Mouse (Mus musculus): ENCODE measurements at regions not wholly inside any gene's neighbourhood (a gene's known extent, or its start where the extent isn't known, plus 50 kb on each side); places are given as distances from the start of the nearest gene placed in this dataset.

- no peak overlapping the region for H3K27ac ChIP-seq
- no peak overlapping the region for H3K9ac ChIP-seq
- no peaks in the 10 kb centered on the region for H3K36me3 ChIP-seq
- 15% methylated on average over 11 of the region's 11 CpGs for WGBS
- ATAC-seq (replicated peaks; ENCODE audit: insufficient number of reproducible peaks, insufficient read depth, low FRiP score, low read depth), result no peak
- no peaks in the 10 kb centered on the region for H3K9me3 ChIP-seq (replicated peaks)
- no peak overlapping the region for H3K4me2 ChIP-seq
- no peak overlapping the region for H3K4me3 ChIP-seq
- peaks cover 18% of the 10 kb centered on the region for H3K27me3 ChIP-seq
- H3K4me1 ChIP-seq (replicated peaks), result no peaks in the 10 kb centered on the region
These were observed 249.4 kb upstream of the Rgma start for GRCm38 (mm10) chr7:73125864-73126263.

GRCm38 (mm10) chr7:73135786-73136185 lies 239.5 kb upstream of the Rgma start:
- Histone ChIP-seq H3K9me3 (replicated peaks) (no peaks in the 10 kb centered on the region), H3K27ac (no peak overlapping the region), H3K4me3 (no peak overlapping the region), H3K4me1 (replicated peaks) (no peaks in the 10 kb centered on the region), H3K9ac (no peak overlapping the region), H3K27me3 (peaks cover 40% of the 10 kb centered on the region), H3K4me2 (no peak overlapping the region), H3K36me3 (no peaks in the 10 kb centered on the region)
- no peak for ATAC-seq (replicated peaks; ENCODE audit: insufficient number of reproducible peaks, insufficient read depth, low FRiP score, low read depth)
- WGBS, result 74% methylated on average over 6 of the region's 6 CpGs

GRCm38 (mm10) chr7:73138269-73138668 lies 237.0 kb upstream of the Rgma start:
- Histone ChIP-seq H3K27me3 (peaks cover 45% of the 10 kb centered on the region), H3K9me3 (replicated peaks) (no peaks in the 10 kb centered on the region), H3K36me3 (no peaks in the 10 kb centered on the region), H3K9ac (no peak overlapping the region), H3K4me1 (replicated peaks) (no peaks in the 10 kb centered on the region), H3K4me2 (no peak overlapping the region), H3K4me3 (no peak overlapping the region), H3K27ac (no peak overlapping the region)
- ATAC-seq (replicated peaks; ENCODE audit: insufficient number of reproducible peaks, insufficient read depth, low FRiP score, low read depth), result no peak
- whole genome bisulfite sequencing, result 29% methylated on average over 5 of the region's 5 CpGs

- Histone ChIP-seq H3K4me1 (replicated peaks) (no peaks in the 10 kb centered on the region), H3K9me3 (replicated peaks) (no peaks in the 10 kb centered on the region), H3K36me3 (no peaks in the 10 kb centered on the region), H3K9ac (no peak overlapping the region), H3K27me3 (peaks cover 45% of the 10 kb centered on the region), H3K4me3 (no peak overlapping the region), H3K27ac (no peak overlapping the region), H3K4me2 (no peak overlapping the region)
- 14% methylated on average over 8 of the region's 8 CpGs for WGBS
- no peak for ATAC-seq (replicated peaks; ENCODE audit: insufficient number of reproducible peaks, insufficient read depth, low FRiP score, low read depth)
These were observed 236.3 kb upstream of the Rgma start for GRCm38 (mm10) chr7:73138861-73139493.

- H3K4me2 ChIP-seq, result 0 out of 2 replicates have a peak overlapping the region, but pooled peaks have one; percentile 10
- H3K27me3 ChIP-seq, result peaks cover 47% of the 10 kb centered on the region
- H3K9me3 ChIP-seq (replicated peaks), result no peaks in the 10 kb centered on the region
- no peak overlapping the region for H3K9ac ChIP-seq
- no peaks in the 10 kb centered on the region for H3K4me1 ChIP-seq (replicated peaks)
- H3K27ac ChIP-seq, result no peak overlapping the region
- ATAC-seq (replicated peaks; ENCODE audit: insufficient number of reproducible peaks, insufficient read depth, low FRiP score, low read depth), result no peak
- no peaks in the 10 kb centered on the region for H3K36me3 ChIP-seq
- 38% methylated on average over 6 of the region's 6 CpGs for WGBS
- H3K4me3 ChIP-seq, result no peak overlapping the region
These were observed 235.4 kb upstream of the Rgma start for GRCm38 (mm10) chr7:73139901-73140300.

GRCm38 (mm10) chr7:73141167-73141566 lies 234.1 kb upstream of the Rgma start:
- Histone ChIP-seq H3K4me2 (no peak overlapping the region), H3K27me3 (peaks cover 47% of the 10 kb centered on the region), H3K9me3 (replicated peaks) (no peaks in the 10 kb centered on the region), H3K4me3 (no peak overlapping the region), H3K27ac (no peak overlapping the region), H3K4me1 (replicated peaks) (no peaks in the 10 kb centered on the region), H3K9ac (no peak overlapping the region), H3K36me3 (no peaks in the 10 kb centered on the region)
- no peak for ATAC-seq (replicated peaks; ENCODE audit: insufficient number of reproducible peaks, insufficient read depth, low FRiP score, low read depth)
- WGBS, result 14% methylated on average over 5 of the region's 5 CpGs

GRCm38 (mm10) chr7:73143902-73144301 lies 231.4 kb upstream of the Rgma start:
- no peak for ATAC-seq (replicated peaks; ENCODE audit: insufficient number of reproducible peaks, insufficient read depth, low FRiP score, low read depth)
- no peak overlapping the region for H3K9ac ChIP-seq
- no peaks in the 10 kb centered on the region for H3K9me3 ChIP-seq (replicated peaks)
- no peak overlapping the region for H3K4me3 ChIP-seq
- H3K27me3 ChIP-seq, result peaks cover 25% of the 10 kb centered on the region
- no peaks in the 10 kb centered on the region for H3K4me1 ChIP-seq (replicated peaks)
- no peak overlapping the region for H3K27ac ChIP-seq
- H3K4me2 ChIP-seq, result no peak overlapping the region
- WGBS, result 81% methylated on average over 11 of the region's 11 CpGs
- no peaks in the 10 kb centered on the region for H3K36me3 ChIP-seq

GRCm38 (mm10) chr7:73144846-73145245 lies 230.5 kb upstream of the Rgma start:
- Histone ChIP-seq H3K4me1 (replicated peaks) (no peaks in the 10 kb centered on the region), H3K4me3 (no peak overlapping the region), H3K9me3 (replicated peaks) (no peaks in the 10 kb centered on the region), H3K4me2 (no peak overlapping the region), H3K27ac (no peak overlapping the region), H3K27me3 (peaks cover 17% of the 10 kb centered on the region), H3K36me3 (no peaks in the 10 kb centered on the region), H3K9ac (no peak overlapping the region)
- ATAC-seq (replicated peaks; ENCODE audit: insufficient number of reproducible peaks, insufficient read depth, low FRiP score, low read depth), result no peak
- WGBS, result 42% methylated on average over 4 of the region's 4 CpGs

GRCm38 (mm10) chr7:73147251-73147650 lies 228.1 kb upstream of the Rgma start:
- Histone ChIP-seq H3K4me2 (no peak overlapping the region), H3K27ac (no peak overlapping the region), H3K9me3 (replicated peaks) (no peaks in the 10 kb centered on the region), H3K36me3 (no peaks in the 10 kb centered on the region), H3K27me3 (0 out of 2 replicates have a peak, but pooled peaks cover 3% of the 10 kb centered on the region), H3K4me3 (no peak overlapping the region), H3K4me1 (replicated peaks) (no peaks in the 10 kb centered on the region), H3K9ac (no peak overlapping the region)
- ATAC-seq (replicated peaks; ENCODE audit: insufficient number of reproducible peaks, insufficient read depth, low FRiP score, low read depth), result no peak

- Histone ChIP-seq H3K27me3 (no peaks in the 10 kb centered on the region), H3K4me2 (no peak overlapping the region), H3K9me3 (replicated peaks) (no peaks in the 10 kb centered on the region), H3K4me1 (replicated peaks) (no peaks in the 10 kb centered on the region), H3K4me3 (no peak overlapping the region), H3K27ac (no peak overlapping the region), H3K9ac (no peak overlapping the region), H3K36me3 (no peaks in the 10 kb centered on the region)
- no peak for ATAC-seq (replicated peaks; ENCODE audit: insufficient number of reproducible peaks, insufficient read depth, low FRiP score, low read depth)
- WGBS, result 69% methylated on average over 7 of the region's 7 CpGs
These were observed 224.9 kb upstream of the Rgma start for GRCm38 (mm10) chr7:73150436-73150835.

- no peak overlapping the region for H3K4me3 ChIP-seq
- no peak overlapping the region for H3K4me2 ChIP-seq
- WGBS, result 72% methylated on average over 13 of the region's 15 CpGs
- H3K9me3 ChIP-seq (replicated peaks), result no peaks in the 10 kb centered on the region
- no peaks in the 10 kb centered on the region for H3K27me3 ChIP-seq
- H3K4me1 ChIP-seq (replicated peaks), result no peaks in the 10 kb centered on the region
- H3K27ac ChIP-seq, result no peak overlapping the region
- H3K36me3 ChIP-seq, result no peaks in the 10 kb centered on the region
- H3K9ac ChIP-seq, result no peak overlapping the region
- no peak for ATAC-seq (replicated peaks; ENCODE audit: insufficient number of reproducible peaks, insufficient read depth, low FRiP score, low read depth)
These were observed 223.5 kb upstream of the Rgma start for GRCm38 (mm10) chr7:73151586-73152467.

GRCm38 (mm10) chr7:73153668-73154067 lies 221.6 kb upstream of the Rgma start:
- H3K4me3 ChIP-seq, result no peak overlapping the region

More at GRCm38 (mm10) chr7:73153668-73154067, 221.6 kb upstream of the Rgma start:
- no peak overlapping the region for H3K9ac ChIP-seq
- H3K9me3 ChIP-seq (replicated peaks), result no peaks in the 10 kb centered on the region
- no peak for ATAC-seq (replicated peaks; ENCODE audit: insufficient number of reproducible peaks, insufficient read depth, low FRiP score, low read depth)
- H3K4me1 ChIP-seq (replicated peaks), result no peaks in the 10 kb centered on the region
- no peaks in the 10 kb centered on the region for H3K27me3 ChIP-seq
- WGBS, result 93% methylated on average over 1 of the region's 1 CpGs
- H3K27ac ChIP-seq, result no peak overlapping the region
- no peak overlapping the region for H3K4me2 ChIP-seq
- no peaks in the 10 kb centered on the region for H3K36me3 ChIP-seq

Measured in heart, embryonic 15.5 days (tissue).